Mouse (Mus musculus) thymus, adult 2 months (tissue): ENCODE data around the gene Catspere2. TPM values are rescaled to one million over a fixed set of nuclear protein-coding genes. Genes with fewer than 3 reads are reported as not detected.
"Not testable (repeated sequence)": the region's sequence is repeated elsewhere in the genome, so short reads cannot be mapped to it uniquely, and the experiment has no call there.

Experiments used
- DNase-seq: peaks from one replicate; pipeline ENCODE4 v3.0.0; 2021
- H3K27ac ChIP-seq: fragments of 200-500 bp; 2 replicates; pipeline ENCODE4 v1.5.1; 2012; ENCODE audit warnings: low read length, control low read depth; ENCODE audit not compliant: control insufficient read depth, insufficient read depth
- H3K27me3 ChIP-seq: fragments of 200-500 bp; 2 replicates; pipeline ENCODE4 v1.6.1; 2012; ENCODE audit warnings: mild to moderate bottlenecking, low read length, moderate library complexity, mixed read lengths; ENCODE audit not compliant: control insufficient read depth, insufficient read depth
- H3K36me3 ChIP-seq: fragments of 200-500 bp; 2 replicates; pipeline ENCODE4 v1.6.1; 2012; ENCODE audit warnings: mild to moderate bottlenecking, low read length, moderate library complexity; ENCODE audit not compliant: control insufficient read depth, insufficient read depth
- H3K4me1 ChIP-seq: fragments of 200-500 bp; replicated peaks from 2 replicates; pipeline ENCODE4 v1.6.1; 2012; ENCODE audit warnings: low read length; ENCODE audit not compliant: control insufficient read depth, insufficient read depth
- H3K4me3 ChIP-seq: fragments of 200-500 bp; 2 replicates; pipeline ENCODE4 v1.5.1; 2012; ENCODE audit warnings: mild to moderate bottlenecking, low read length, control low read depth, moderate library complexity; ENCODE audit not compliant: control insufficient read depth, insufficient read depth
- CTCF ChIP-seq: fragments of 200-500 bp; IDR thresholded peaks from 2 replicates; pipeline ENCODE4 v1.5.1; 2012; ENCODE audit warnings: mild to moderate bottlenecking, control low read depth, low read length, moderate library complexity, borderline replicate concordance; ENCODE audit not compliant: control insufficient read depth, poor library complexity, insufficient read depth; ENCODE audit errors: extremely low read depth
- POLR2A ChIP-seq: fragments of 200-500 bp; IDR thresholded peaks from 2 replicates; pipeline ENCODE4 v1.6.1; 2012; ENCODE audit warnings: mild to moderate bottlenecking, low read length, control low read depth, moderate library complexity; ENCODE audit not compliant: control insufficient read depth, poor library complexity, insufficient read depth; ENCODE audit errors: extremely low read depth
- WGBS: fragments of 180-500 bp; shearing (Covaris S2); methylation state at CpG from one replicate; pipeline ENCODE4 v1.1.7; 2018; 5-methylcytosine and 5-hydroxymethylcytosine counted together
- polyA plus RNA-seq: library from polyadenylated mRNA; depleted of rRNA; stranded (reverse); fragments of >200 nt; gene quantifications from 2 replicates; pipeline ENCODE4 v1.2.3, GENCODE M21; 2012

The Catspere2 gene
- polyA plus RNA-seq, 1 experiment = 0.27 TPM

- Histone ChIP-seq H3K36me3 (no peaks in the 10 kb centered on the region), H3K4me3 (no peak overlapping the region), H3K27ac (no peak overlapping the region), H3K4me1 (no peaks in the 10 kb centered on the region), H3K27me3 (no peaks in the 10 kb centered on the region)
- WGBS = 96% methylated on average over 12 of the region's 12 CpGs
- DNase-seq = no peak
- TF ChIP-seq POLR2A (no peak), CTCF (no peak)
These were observed 151.1 kb downstream of the Catspere2 start for GRCm38 (mm10) chr1:178134288-178134687.

- peak; percentile 18 for DNase-seq
- not testable (repeated sequence) for H3K36me3 ChIP-seq, H3K27ac ChIP-seq, H3K4me1 ChIP-seq, H3K27me3 ChIP-seq, H3K4me3 ChIP-seq
- WGBS = 50% methylated on average over 2 of the region's 2 CpGs
These were observed 163.3 kb downstream of the Catspere2 start for GRCm38 (mm10) chr1:178146513-178146912.

GRCm38 (mm10) chr1:178146915-178147314 is 163.7 kb downstream of the Catspere2 start:
- not testable (repeated sequence) for H3K4me1 ChIP-seq, H3K27me3 ChIP-seq, H3K4me3 ChIP-seq, DNase-seq, H3K27ac ChIP-seq, H3K36me3 ChIP-seq
- WGBS = 76% methylated on average over 4 of the region's 4 CpGs

GRCm38 (mm10) chr1:178182251-178182650 is 199.0 kb downstream of the Catspere2 start:
- Histone ChIP-seq H3K27me3 (no peaks in the 10 kb centered on the region), H3K4me3 (no peak overlapping the region), H3K36me3 (no peaks in the 10 kb centered on the region), H3K4me1 (no peaks in the 10 kb centered on the region), H3K27ac (no peak overlapping the region)
- DNase-seq = no peak
- WGBS = 92% methylated on average over 2 of the region's 2 CpGs
- TF ChIP-seq CTCF (no peak), POLR2A (no peak)

- TF ChIP-seq CTCF = no peak
- TF ChIP-seq POLR2A = no peak
- Histone ChIP-seq H3K4me3 (no peak overlapping the region), H3K27ac (no peak overlapping the region), H3K4me1 (no peaks in the 10 kb centered on the region), H3K27me3 (no peaks in the 10 kb centered on the region), H3K36me3 (no peaks in the 10 kb centered on the region)
- DNase-seq = no peak
These were observed 202.4 kb downstream of the Catspere2 start for GRCm38 (mm10) chr1:178185591-178185990.

- not testable (repeated sequence) for H3K27me3 ChIP-seq, H3K4me1 ChIP-seq, H3K36me3 ChIP-seq
- DNase-seq = peak; percentile 94
- peak within 1 kb of the TSS; percentile 57 for H3K27ac ChIP-seq
- H3K4me3 ChIP-seq = peak within 1 kb of the TSS; percentile 71
- TF ChIP-seq POLR2A = 0 out of 2 replicates have a peak, but pooled peaks have one; percentile 30
- under 1% methylated on average over 37 of the region's 37 CpGs for WGBS
These were observed 204.1 kb downstream of the Catspere2 start, which contains the start of gene Desi2 for GRCm38 (mm10) chr1:178187216-178187791. Gene Desi2, plus strand, starts transcription at chr1:178187417.

- H3K27me3 ChIP-seq, H3K4me1 ChIP-seq, H3K36me3 ChIP-seq: not testable (repeated sequence)
- TF ChIP-seq CTCF = 0 out of 2 replicates have a peak, but pooled peaks have one; percentile 13
- H3K27ac ChIP-seq = peak overlapping the region; percentile 57
- peak overlapping the region; percentile 71 for H3K4me3 ChIP-seq
- DNase-seq = peak; percentile 89
- WGBS = 2% methylated on average over 25 of the region's 38 CpGs
These were observed 204.6 kb downstream of the Catspere2 start for GRCm38 (mm10) chr1:178187810-178188209.

- H3K36me3 ChIP-seq = no peaks in the 10 kb centered on the region
- WGBS = 10% methylated on average over 13 of the region's 13 CpGs
- TF ChIP-seq CTCF (no peak), POLR2A (no peak)
- peak; percentile 7 for DNase-seq
- H3K4me3 ChIP-seq = no peak overlapping the region; the same call in 1 of the 2 replicates
- no peaks in the 10 kb centered on the region for H3K4me1 ChIP-seq
- no peak overlapping the region for H3K27ac ChIP-seq
- H3K27me3 ChIP-seq = no peaks in the 10 kb centered on the region
These were observed 205.2 kb downstream of the Catspere2 start for GRCm38 (mm10) chr1:178188386-178188785.
